Mouse (Mus musculus) cerebellum, postnatal 10 days (tissue): Measurements from ENCODE around the gene Cdk4.
A peak's percentile ranks its signal among the peaks of the same experiment; 100 is the strongest.

Experiments used
- DNase-seq, 2 experiments: peaks; one replicate each; pipeline ENCODE4 v3.0.0; 2021; ENCODE audit warnings: mixed read lengths in 2 of 2

Cdk4 gene

DNA sequence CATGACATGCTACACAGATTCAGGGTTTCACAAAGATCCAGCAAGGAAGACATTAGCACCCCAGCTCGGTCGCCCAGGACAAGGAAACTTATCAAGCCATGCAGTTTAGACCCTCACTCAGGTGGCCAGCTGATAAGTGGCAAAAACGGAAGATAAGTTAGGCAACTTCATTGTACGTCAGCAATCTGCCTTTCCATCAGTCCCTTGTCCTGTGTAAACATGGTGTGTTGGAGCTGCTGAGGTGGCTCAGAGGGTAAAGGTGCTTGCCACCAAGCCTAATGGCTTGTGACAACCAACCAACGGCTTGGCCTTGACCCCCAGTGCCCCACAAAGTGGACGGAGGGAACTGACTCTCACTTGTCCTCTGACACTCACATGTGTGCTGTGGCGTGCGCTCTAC is 37.1 kb downstream of the Cdk4 start:
- no peak for DNase-seq

DNA sequence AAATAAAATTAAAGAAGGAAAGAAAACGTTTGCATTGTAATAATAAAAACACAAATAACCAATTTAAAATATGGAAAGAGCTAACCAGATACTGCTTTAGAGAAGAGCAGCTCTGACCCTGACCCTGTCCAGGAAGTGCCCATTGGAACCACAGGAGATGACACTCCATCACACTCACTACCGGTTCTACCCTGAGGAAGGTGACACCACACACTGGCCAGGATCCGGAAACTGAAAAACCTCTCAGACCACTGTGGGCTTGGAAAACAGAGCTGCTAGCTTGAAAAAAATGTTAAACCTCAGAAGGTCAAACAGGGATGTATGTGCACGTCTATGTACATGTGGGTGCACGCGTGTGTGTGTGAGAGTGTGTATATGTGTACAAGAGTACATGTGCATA is 37.8 kb downstream of the Cdk4 start:
- DNase-seq, result peak in 1 of 2 experiments; percentile 2

DNA sequence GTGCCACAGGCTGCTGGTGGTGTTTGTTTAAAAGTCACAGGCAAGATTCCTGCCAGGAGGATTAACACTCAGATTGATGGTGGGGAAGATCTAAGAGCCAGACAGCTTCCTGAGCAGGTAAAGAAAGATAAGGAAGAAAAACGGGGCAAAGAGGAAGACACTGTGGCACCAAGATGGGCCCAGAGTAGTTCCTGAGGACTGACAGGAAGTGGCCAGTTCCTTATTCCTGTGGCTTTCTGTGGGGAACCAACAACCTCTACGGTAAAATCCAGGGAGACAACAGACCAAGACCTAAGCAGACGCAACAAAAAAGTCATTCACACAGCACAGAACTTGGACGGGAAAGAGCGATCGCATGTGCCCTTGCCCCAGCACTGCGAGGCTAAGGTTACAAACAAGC is 40.3 kb downstream of the Cdk4 start:
- no peak for DNase-seq

DNA sequence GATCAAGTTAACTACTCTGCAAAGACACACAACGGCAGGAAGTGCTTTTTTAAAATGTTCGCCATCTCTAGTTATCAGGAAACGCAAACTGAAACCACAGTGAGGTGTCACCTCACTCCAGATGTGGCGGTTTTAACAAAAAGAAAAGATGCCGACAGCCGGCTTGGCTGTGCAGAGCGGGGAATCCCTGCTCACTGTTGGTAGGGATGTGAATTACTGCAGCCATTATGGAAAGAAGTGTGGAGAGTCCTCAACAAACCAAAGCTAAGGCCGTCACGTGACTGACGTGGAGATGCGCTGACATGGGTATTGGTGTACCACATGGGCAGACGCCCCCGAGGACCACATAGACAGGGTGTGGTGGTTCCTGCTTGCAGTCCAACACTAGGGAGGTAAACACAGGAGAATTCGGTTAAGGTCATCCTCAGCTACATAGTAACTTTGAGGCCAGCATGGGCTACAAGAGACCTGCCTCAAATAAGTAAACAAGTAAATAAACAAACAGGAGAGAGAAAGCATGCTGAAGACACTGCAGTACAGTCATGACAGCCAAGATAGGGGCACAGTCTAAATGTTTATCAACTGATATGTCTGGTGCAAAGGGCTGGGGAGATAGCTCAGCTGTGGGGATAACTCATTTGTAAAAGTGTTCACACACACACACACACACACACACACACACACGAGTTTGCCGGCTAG is 44.4 kb downstream of the Cdk4 start:
- DNase-seq, result no peak

DNA sequence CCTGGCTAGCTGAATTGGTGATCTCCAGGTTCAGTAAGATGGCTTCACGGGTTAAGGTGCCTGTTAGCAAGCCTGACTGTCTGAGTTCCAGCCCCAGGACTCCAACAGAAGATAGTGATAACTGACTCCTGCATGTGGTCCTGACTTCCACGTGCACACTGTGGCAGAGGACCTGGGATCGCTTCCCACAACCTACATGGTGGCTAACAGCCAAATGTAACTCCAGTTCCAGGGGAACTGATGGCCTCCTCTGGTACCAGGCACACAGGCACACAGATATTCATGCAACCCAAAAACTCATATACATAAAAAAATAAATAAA is 44.9 kb downstream of the Cdk4 start:
- DNase-seq, result no peak

DNA sequence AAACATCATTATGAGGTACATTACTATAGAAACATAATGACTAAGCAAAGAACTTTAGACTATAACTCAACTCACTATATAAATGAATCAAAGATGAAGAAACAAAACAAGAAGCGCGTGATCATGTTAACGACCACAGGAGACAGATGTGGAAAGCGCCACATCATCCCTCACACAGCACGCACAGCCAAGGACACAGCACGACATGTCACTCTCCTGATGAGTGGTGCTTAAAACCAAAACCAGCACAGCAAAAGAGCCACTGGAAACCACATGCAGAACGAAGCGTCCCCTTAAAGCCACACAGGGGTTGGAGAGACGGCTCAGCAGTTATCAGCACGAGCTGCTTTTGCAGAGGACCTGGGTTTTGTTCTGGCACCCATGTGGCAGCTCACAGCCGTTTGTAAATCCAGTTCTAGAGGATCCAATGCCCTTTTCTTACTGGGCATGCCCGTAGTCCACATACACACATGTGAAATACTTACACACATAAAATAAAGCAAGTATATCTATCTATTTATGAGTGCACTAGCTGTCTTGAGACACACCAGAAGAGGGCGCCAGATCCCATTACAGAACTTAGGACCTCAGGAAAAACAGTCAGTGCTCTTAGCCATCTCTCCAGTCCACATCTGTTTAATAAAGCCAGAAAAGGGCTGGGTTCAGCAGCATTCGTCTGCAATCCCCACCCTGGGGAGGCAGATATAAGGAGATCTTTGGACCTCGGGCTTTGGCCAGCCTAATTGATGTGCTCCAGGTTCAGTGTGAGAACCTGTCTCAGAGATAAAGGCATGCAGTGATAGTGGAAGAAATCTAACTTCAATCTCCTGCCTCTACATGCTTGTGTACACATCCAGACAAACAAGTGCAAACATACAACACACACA is 47.9 kb downstream of the Cdk4 start:
- no peak for DNase-seq

DNA sequence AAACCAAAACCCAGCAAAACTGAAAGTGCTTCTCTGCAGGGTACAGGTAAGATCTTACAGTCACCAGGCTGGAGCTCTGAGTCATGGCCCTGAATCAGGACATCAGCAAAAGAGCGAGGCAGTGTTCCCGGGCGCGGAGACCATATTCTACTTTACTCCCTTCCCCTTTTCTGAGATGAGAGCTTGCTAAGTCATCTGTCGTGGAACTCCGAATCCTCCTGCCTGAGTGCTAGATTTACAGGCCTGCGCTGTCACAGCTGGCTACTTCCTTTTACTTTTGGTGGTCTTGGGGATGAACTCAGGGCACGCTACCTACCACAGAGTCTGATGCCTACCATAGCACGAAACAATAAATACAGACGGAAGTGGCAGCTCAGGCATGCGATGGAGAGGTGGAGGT is 51.1 kb downstream of the Cdk4 start:
- DNase-seq, result no peak

DNA sequence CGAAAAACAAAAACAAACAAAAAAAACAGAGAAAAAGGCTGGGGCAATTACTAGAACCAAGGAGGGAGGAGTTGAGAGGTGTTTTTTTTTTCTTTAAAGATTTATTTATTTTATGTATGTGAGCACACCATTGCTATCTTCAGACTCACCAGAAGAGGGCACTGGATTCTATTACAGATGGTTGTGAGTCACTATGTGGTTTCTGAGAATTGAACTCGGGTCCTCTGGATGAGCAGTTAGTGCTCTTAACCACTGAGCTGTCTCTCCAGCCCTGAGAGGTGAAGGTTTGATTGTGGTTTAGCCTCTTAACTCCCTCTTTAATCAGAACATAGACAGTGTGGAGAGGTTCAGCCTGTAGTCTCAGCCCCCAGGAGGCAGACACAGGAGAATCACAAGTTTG is 51.7 kb downstream of the Cdk4 start:
- no peak for DNase-seq
